Mouse (Mus musculus) thymus, postnatal 10 days (tissue): Measurements from ENCODE around the gene Chn2.

ENCODE experiments used
- DNase-seq, 2 experiments: peaks; one replicate each; pipeline ENCODE4 v3.0.0; 2021; ENCODE audit warnings: low spot score in 2 of 2

Chn2 gene

GRCm38 (mm10) chr6:54076625-54077024 lies 37.3 kb downstream of the Chn2 start:
- DNase-seq, result no peak

DNA sequence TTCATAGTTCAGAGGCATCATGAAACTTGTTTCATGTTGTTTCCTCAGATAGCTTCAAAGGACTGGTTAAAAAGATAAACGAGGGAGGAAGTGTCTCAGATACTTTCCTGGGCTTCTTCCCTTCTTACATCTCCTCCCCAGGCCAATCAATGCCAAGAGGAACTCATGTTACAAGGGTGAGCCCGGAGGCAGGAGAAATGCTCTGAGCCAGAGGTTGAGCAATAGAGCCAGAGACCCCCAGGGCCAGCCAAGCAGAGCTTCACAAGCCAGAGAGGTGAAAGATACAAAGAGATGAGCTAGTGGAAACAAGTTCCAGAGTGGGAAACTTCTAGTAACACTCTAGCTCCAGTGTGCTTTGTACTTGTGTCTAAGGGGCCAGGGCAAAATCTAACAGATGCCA lies 38.9 kb downstream of the Chn2 start:
- DNase-seq, result no peak

- no peak for DNase-seq
These were observed 40.5 kb downstream of the Chn2 start for GRCm38 (mm10) chr6:54079881-54080280.

DNA sequence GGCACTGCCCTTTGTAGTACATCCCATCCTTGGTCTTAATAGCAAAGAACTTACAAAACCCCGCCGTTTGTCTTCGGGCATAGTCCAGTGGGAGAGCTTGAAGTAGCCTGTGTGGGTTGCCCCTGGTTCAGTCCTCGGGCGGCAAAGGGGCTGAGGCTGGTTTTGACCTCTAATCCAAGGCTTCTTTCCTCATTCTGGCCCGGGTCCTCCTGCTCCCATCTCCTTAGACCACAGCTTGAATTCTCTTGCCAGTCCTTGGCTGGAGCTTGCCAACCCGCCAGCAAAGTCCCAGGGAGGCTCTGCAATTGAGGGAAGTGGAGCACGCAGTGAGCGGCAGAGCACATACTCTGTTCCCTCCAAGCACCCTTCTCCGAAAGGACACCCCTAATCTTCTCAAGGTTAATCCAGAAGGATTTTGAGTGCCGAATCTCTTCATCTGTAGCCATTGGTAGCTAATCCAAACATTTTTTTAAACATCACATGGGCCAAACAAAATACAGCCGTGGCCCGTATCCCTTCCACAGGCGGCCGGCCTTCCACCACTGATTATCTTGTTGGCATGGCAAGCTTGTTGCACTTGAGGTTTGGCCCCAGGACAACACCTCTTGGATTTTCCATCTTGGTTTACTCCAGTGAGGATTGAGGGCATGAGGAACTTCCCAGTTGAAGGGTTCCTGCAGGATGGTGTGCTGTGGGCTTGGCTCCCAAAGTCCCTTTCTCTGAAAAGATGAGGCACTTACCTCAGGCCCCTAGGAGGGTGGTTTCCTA lies 41.3 kb downstream of the Chn2 start:
- no peak for DNase-seq

GRCm38 (mm10) chr6:54082576-54082975 lies 43.2 kb downstream of the Chn2 start:
- DNase-seq, result no peak

- no peak for DNase-seq
These were observed 44.7 kb downstream of the Chn2 start for GRCm38 (mm10) chr6:54084046-54084445.

- DNase-seq, result no peak
These were observed 45.7 kb downstream of the Chn2 start for GRCm38 (mm10) chr6:54085009-54085408.

GRCm38 (mm10) chr6:54088168-54088567 lies 48.8 kb downstream of the Chn2 start:
- DNase-seq, result no peak

DNA sequence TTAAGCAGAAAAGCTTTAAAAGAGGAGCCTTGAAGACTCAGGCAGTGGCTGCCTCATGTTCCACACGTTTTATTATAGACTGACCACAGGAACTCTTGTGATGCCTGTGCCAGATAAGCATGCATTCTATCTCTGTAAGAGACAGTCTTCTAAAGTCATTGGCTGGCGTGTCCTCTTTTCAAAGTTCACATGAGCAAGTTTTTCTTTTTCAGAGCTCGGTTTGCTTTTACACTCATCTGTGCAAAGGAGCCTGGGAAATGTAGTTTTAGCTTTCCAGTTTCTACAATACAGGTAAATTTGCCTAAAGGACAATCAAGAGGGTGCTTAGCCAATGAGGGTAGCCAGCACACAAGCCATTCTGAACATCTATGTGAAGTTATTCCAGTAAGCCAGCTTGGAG lies 51.5 kb downstream of the Chn2 start:
- DNase-seq, result no peak

GRCm38 (mm10) chr6:54092920-54093319 lies 53.6 kb downstream of the Chn2 start:
- no peak for DNase-seq

- no peak for DNase-seq
These were observed 56.9 kb downstream of the Chn2 start for GRCm38 (mm10) chr6:54096147-54096761.

DNA sequence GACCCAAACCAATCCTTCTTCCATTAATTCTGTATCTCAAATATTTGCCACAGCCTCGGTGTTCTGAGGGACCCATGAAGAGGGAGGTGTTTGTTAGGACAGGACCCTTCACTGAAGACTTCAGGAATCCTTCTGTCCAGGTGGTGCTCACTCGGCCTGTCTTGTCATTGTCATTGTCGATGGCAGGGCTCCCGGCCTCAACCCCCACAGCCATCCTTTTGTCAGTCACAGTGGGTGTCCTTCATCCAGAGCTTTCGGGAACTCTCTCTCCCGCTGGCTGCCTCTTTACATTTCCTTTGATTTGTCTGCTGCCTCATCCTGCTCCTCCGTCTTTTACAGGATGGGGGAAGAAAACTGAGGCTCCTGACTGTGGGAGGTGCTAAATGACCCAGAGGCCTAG lies 57.5 kb downstream of the Chn2 start:
- DNase-seq, result no peak

- DNase-seq, result no peak
These were observed 59.0 kb downstream of the Chn2 start for GRCm38 (mm10) chr6:54098339-54098738.

DNA sequence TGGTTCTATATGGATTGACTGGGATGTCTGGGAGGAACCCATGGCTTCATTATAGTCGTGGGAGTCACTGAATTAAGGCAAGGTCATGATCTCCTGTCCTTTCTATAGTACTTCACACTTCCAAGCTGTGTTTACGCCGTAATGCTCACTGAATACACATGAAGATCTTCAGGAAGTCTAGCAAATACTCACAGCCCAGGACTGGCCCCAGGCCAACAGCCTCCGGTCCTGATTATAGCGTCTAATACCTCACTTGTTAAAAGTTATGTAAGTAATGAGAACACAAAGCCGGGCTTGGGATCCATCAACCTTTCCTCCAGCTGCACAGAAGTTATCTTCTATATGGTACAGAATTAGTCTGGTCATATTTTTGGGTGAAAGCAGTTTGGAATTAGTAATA lies 60.3 kb downstream of the Chn2 start:
- no peak for DNase-seq

DNA sequence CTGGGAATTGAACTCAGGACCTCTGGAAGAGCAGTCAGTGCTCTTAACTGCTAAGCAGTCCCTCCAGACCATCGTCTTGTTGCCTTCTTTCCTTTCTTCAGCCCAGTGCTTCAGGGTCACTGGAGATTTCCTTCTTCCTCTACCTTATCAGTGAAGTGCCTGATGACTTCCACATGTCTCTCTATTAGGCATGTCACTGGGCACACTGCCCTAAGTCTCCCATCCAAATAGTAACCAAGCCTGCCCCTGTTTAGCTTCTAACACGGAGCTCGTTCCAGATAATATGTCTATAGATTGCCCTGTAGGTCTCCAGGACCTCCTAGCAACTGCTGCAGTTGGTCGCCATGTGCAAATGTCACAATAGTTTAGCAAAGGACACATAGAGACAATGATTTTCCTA lies 62.9 kb downstream of the Chn2 start:
- DNase-seq, result no peak

DNA sequence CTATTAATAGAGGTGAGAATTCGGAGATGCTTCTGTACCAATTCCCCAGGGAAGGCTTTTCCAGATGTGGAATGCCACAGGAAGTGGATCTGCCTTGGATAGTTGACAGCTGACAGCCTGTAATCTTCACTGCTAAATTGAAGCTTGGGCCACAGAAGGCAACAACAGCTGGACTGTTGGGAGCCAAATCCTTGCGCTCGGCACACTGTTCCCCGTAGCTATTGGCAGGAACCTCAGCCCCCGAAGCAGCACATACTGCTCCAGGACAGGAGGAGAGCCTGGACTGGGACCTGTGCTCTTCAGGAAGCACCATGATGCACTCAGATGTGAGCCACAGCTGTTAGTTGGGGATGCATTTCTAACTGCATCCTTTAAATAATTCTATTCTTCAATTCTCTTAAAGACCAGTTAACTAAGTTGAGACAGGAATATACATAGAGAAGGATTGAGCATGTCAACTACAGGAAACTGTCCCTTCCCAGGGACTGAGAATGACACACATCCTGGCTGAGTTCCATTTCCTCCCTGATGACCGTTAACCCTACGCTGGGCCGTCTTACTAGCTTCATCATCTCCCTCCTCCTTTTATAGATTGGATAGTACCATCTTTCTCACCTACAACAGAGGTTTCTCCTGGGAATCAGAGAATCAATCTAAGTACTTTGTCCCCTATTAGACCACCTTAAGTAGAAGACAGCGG lies 64.1 kb downstream of the Chn2 start:
- no peak for DNase-seq

GRCm38 (mm10) chr6:54111416-54111984 lies 72.1 kb downstream of the Chn2 start:
- no peak for DNase-seq

- DNase-seq, result no peak
These were observed 74.0 kb downstream of the Chn2 start for GRCm38 (mm10) chr6:54113338-54113737.

DNA sequence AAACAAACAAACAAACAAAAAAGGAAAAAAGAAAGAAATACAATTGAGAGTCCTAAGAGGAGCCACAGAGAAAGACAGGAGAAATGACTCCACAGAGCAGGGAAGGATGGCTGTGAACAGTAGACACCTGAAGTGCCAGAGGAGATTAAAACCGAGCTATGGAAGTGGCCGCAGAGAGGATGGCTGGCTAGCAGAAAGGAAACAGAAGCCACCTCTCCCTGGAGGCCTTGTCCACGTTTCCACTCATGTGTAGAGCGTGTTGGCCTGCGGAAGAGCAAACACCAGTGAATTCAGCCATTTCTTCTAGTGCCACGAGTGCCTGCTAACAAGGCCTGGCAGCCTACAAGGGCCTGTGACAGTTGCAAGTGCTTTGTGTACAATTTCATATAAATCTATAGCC lies 75.1 kb downstream of the Chn2 start:
- no peak for DNase-seq

- DNase-seq, result no peak
These were observed 76.9 kb downstream of the Chn2 start for GRCm38 (mm10) chr6:54116299-54116698.

DNA sequence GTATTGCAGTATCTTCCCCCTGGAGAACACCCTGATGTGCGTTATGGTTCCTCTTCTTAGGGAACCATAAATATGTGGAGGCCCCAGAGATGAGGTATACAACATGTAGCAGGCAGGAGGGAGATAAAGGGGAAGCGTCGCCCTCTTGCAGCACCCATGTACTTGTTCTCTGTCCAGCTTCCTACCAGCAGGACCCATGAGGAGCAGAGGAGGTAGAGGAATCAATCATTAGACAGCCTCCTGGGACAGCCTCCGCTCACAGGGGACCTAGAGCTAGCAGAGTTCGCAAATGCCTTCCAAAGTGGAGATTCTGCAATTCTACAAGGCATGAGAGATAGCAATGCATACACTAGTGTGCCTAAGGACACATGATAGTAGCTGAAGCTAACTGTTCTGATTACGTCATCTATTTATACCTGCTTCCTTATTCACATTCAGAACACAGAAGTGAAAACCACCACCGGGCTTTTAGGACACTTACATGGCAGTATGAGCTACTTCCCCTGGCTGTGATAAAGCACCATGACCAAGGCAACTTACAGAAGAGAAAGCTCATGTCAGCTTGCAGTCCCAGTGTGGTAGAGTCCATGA lies 77.7 kb downstream of the Chn2 start:
- no peak for DNase-seq

DNA sequence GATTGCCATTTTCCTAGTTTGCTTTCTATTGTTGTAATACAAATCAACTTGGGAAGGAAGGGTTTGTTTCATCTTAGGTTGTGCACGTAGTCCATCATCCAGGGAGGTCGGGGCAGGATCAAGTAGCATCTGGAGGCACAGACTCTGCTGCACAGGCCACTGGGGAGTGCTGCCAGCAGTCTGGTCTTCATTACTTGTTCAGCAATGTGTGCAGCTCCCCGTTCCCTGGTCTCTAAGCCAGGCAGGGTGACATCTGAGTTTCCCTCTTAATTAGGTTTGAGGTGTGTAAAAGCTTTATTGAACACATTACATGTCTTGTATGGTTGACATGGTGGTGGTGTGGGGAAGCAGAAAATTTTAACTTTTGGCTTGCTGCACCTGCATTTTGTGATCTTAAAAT lies 79.0 kb downstream of the Chn2 start:
- no peak for DNase-seq
